Comparison of ENCODE assay signal across 9 mouse cellular contexts in the genomic region with DNA sequence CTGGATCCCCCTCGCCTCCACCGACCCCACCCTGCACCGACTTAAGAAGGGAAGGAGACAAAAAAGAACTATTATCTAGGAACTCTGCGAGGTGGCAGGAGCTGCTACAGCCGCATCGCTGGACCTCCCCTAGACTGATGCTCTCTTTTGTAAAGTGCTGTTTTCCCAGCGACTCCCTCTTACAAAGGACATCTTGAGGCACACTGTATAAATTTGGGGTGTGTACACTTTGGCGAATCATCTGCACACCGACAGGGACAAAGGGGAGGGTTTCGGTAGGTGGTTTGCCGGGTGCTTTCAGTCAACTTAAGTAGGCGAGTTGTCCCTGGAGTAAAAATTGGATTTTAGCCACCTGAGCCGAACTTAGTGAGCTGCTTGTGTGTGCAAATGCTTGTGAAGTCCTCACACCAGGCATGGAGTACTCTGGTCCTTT.
DNase-seq lines count a peak whose midpoint lies in the region; ATAC-seq and TF ChIP-seq lines count a peak whose summit lies in the region.
"Had no signal": no experiment of that assay in that cellular context is flagged by ENCODE, and none has a peak within 500 bp of the region (broad histone marks: within the 10 kb centered on the region; RNA-seq: fewer than 3 reads in every experiment).

No protein-coding gene starts in this region.

- no peaks in the 10 kb centered on the region for H3K27me3 ChIP-seq in heart, adult 2 months (ENCODE audit: control insufficient read depth, insufficient read depth, low read length)
- H3K27me3 ChIP-seq in heart, embryonic 16.5 days (ENCODE audit: control insufficient read depth, insufficient read depth, low read length): no peaks in the 10 kb centered on the region
- no peaks in the 10 kb centered on the region for H3K27me3 ChIP-seq in midbrain, embryonic 11.5 days (ENCODE audit: control insufficient read depth, insufficient read depth, low read length)

- DNase-seq in heart, adult 2 months: no peak
- DNase-seq in heart, postnatal 25 days (ENCODE audit: low spot score): no peak
- DNase-seq in ZHBTc4 (ENCODE audit: low read depth, low spot score): peak; percentile 14
- no peak for DNase-seq in midbrain, embryonic 11.5 days (ENCODE audit: low spot score, missing footprints)
- DNase-seq in cerebellum, adult 9-11 months: no peak
- no peak for DNase-seq in left cerebral cortex, adult 9 months (ENCODE audit: low spot score in 2 of 2)

- no peaks in the 10 kb centered on the region for H3K79me2 ChIP-seq in heart, adult 2 months (replicated peaks; ENCODE audit: control insufficient read depth, insufficient read depth, low read length)

- peaks cover 4% of the 10 kb centered on the region; the same call in 1 of the 2 replicates for H3K9me3 ChIP-seq in heart, embryonic 16.5 days (replicated peaks; ENCODE audit: control insufficient read depth, low read length)
- H3K9me3 ChIP-seq in midbrain, embryonic 11.5 days (ENCODE audit: control insufficient read depth, low read length): peaks cover 3% of the 10 kb centered on the region; the same call in 1 of the 2 replicates
- H3K9me3 ChIP-seq: liver, embryonic 15.5 days had no signal

- no peaks in the 10 kb centered on the region for H3K36me3 ChIP-seq in heart, adult 2 months (ENCODE audit: control insufficient read depth, insufficient read depth, low read length)
- no peaks in the 10 kb centered on the region for H3K36me3 ChIP-seq in heart, embryonic 16.5 days (ENCODE audit: control insufficient read depth, insufficient read depth)
- H3K36me3 ChIP-seq in midbrain, embryonic 11.5 days (ENCODE audit: control insufficient read depth, insufficient read depth, low read length): no peaks in the 10 kb centered on the region
- H3K36me3 ChIP-seq: liver, embryonic 15.5 days had no signal

- H3K4me3 ChIP-seq in heart, adult 2 months: peak overlapping the region; percentile 47
- H3K4me3 ChIP-seq in heart, embryonic 16.5 days (ENCODE audit: low read length): peak overlapping the region; percentile 54
- H3K4me3 ChIP-seq in midbrain, embryonic 11.5 days (ENCODE audit: low read depth, low read length): peak overlapping the region; percentile 22
- H3K4me3 ChIP-seq: liver, embryonic 15.5 days had no signal

- no peak overlapping the region for H3K27ac ChIP-seq in heart, adult 2 months
- no peak overlapping the region for H3K27ac ChIP-seq in heart, embryonic 16.5 days (ENCODE audit: low read length)
- H3K27ac ChIP-seq in midbrain, embryonic 11.5 days (ENCODE audit: low read depth, low read length): peak overlapping the region; percentile 96
- H3K27ac ChIP-seq: liver, embryonic 15.5 days had no signal

- no peak for TF ChIP-seq EP300 in heart, adult 2 months (IDR thresholded peaks at IDR 0.05; ENCODE audit: insufficient read depth, low read depth, low read length)

- no peak for ATAC-seq in heart, embryonic 16.5 days (replicated peaks; ENCODE audit: extremely low read depth, insufficient read depth, low FRiP score)
- peak; percentile 84 for ATAC-seq in midbrain, embryonic 11.5 days (ENCODE audit: low FRiP score)
- ATAC-seq in cerebellum, adult (ENCODE audit: insufficient number of reproducible peaks, low FRiP score, low TSS enrichment): no peak

- no peak for TF ChIP-seq CTCF in heart, adult 2 months (IDR thresholded peaks at IDR 0.05)

- TF ChIP-seq POLR2A in heart, adult 2 months (IDR thresholded peaks at IDR 0.05; ENCODE audit: insufficient read depth, low read depth, low read length): no peak

- peak overlapping the region; percentile 85 for H3K4me2 ChIP-seq in heart, embryonic 16.5 days (ENCODE audit: low read depth, low read length)
- peak overlapping the region; percentile 51 for H3K4me2 ChIP-seq in midbrain, embryonic 11.5 days

- WGBS in heart, adult 2 months: 14% methylated on average over 13 of the region's 13 CpGs
- WGBS in heart, embryonic 16.5 days: 14% methylated on average over 13 of the region's 13 CpGs
- WGBS in midbrain, embryonic 11.5 days: 4% methylated on average over 13 of the region's 13 CpGs

- H3K4me1 ChIP-seq in heart, adult 2 months (ENCODE audit: control insufficient read depth, insufficient read depth, low read length): peaks cover 3% of the 10 kb centered on the region; the same call in 1 of the 2 replicates
- H3K4me1 ChIP-seq in heart, embryonic 16.5 days (ENCODE audit: control insufficient read depth, insufficient read depth, low read length): peaks cover 9% of the 10 kb centered on the region; the same call in 1 of the 2 replicates
- H3K4me1 ChIP-seq in midbrain, embryonic 11.5 days (ENCODE audit: control insufficient read depth, insufficient read depth, low read length): peaks cover 6% of the 10 kb centered on the region
- H3K4me1 ChIP-seq: liver, embryonic 15.5 days had no signal

- H3K9ac ChIP-seq in heart, adult 2 months (ENCODE audit: low read depth, low read length): no peak overlapping the region
- H3K9ac ChIP-seq in heart, embryonic 16.5 days (ENCODE audit: low read length): peak overlapping the region; percentile 45
- H3K9ac ChIP-seq in midbrain, embryonic 11.5 days (ENCODE audit: low read length): peak overlapping the region; percentile 70
- H3K9ac ChIP-seq: liver, embryonic 15.5 days had no signal

- intact Hi-C loops in heart, adult 2 months (cut with DNase I): no loop called here
- intact Hi-C loops in heart, postnatal 25 days (cut with DNase I): no loop called here
